Mouse (Mus musculus): ENCODE results near the gene Ptprm.

DNA sequence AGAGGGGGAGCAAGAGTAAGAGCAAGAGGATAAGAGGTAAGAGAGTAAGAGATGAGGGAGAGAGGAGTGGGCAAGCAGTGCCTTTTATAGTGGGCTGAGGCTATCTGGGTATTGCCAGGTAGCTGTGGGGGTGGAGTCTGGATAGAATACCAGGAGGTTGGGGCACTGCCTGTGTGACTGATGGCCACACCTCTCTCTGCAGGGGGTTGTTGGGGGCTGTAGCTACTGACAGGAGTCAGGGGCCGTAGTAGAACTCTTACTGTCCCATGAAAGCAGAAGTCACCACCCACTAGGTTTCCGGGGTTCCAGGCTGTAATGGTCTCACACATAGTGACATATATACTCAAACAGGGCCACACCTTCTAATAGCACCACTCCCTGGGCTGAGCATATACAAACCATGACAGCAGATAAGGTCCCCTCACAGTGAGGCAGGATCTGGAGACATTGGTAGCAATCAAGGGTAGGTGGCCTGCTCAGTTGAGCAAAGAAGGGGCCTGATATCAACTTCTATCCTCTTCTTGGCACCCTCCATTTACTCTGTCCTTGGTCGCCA, 689.0 kb downstream of the Ptprm start:
- no peak for TF ChIP-seq CTCF (IDR thresholded peaks at IDR 0.05)
- no peak for TF ChIP-seq EP300 (IDR thresholded peaks at IDR 0.05)
